Mouse (Mus musculus) spleen, postnatal 10 days (tissue): Measurements from ENCODE around the gene Arhgef38.

Experiments
- DNase-seq, 2 experiments: peaks; one replicate each; pipeline ENCODE4 v3.0.0; 2021 to 2022; ENCODE audit warnings: low spot score in 2 of 2

Arhgef38 gene

DNA sequence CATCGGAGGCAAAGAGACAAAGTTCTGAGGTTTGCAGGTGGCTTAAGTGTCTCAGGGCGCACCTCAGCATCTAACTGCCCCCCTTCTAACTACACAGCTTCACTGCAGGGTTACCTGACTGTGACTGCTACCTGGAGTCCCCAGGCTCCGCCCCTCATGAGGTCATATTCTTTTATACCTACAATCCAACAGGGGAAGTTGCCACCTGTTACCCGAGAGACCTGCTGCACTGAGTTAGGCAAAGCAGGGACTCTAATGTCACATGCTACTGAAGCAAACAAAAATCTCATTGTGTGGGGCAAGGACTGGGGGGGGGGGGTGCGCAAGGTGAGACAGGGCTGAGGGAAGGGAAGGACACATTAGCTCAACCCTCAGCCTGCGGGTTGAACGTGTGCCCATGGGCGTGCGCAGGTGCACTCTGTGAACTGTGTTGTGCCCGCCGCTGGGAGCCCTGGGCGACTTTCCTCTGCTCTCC, at the start of gene Arhgef38:
Gene Arhgef38 (minus strand): TSS at position 129 of the 475 bp plus-strand sequence.
- no peak for DNase-seq

DNA sequence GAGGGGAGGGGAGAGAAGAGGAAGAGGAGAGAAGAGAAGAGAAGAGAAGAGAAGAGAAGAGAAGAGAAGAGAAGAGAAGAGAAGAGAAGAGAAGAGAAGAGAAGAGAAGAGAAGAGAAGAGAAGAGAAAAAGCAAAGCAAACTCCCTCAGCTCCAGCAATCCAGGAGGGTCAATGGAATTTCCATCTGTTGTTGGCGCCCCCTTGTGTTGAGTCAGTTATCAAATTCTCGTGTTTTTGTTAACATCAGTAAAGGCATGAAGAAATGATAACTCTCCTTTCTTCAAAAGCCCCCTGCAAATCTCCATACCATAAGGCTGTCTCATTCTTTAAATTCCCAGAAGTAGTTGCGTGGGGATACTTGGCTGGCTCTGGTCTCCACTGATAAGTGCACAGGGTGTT, 37.1 kb upstream of the Arhgef38 start:
- DNase-seq, result peak; percentile 26 to 71

DNA sequence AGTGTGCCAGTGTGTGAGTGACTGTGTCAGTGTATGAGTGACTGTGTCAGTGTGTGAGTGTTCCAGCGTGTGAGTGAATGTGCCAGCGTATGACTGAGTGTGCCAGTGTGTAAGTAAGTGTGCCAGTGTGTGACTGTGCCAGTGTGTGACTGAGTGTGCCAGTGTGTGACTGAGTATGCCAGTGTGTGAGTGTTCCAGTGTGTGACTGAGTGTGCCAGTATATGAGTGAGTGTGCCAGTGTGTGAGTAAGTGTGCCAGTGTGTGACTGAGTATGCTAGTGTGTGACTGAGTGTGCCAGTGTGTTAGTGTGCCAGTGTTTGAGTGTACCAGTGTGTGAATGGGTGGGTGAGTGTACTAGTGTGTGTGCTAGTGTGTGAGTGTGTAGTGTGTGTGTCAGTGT, 24.1 kb upstream of the Arhgef38 start:
- DNase-seq, result no peak

DNA sequence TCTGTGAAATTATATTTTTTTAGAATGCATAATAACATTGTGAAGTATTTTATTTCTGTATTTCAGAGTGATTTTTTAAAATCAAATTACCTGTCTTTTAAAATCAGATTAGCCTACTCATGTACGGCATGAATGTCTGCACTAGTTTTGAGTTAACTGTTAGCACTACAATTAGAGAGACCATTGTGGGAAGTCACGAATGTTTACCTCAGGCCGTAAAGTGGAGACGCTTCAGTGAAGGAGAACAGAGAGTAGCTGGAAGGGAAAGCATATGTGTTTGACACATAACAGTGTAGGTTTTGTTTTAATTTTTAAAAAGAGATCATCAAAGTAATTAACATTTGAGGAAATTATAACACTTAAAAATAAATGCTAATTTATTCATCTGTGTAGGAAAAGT, 21.1 kb upstream of the Arhgef38 start:
- no peak for DNase-seq

DNA sequence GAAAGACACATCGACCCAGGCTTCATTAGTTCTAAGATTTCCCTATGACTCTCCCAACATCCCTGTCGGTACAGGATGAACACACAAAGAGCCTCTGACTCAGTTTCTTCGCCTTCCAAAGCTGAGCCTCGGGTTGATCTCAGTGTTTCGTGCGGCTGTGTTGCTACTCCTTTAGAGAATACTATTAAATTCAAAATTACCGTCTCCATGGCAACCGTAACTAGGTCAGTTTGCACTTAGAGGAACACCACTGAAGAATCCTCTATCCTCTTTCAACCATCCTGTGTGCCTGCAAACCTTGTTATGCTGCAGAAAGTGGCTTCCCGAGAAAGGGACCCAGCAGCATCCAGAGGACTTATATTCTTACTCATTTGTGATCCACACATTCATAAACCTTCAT, 9.3 kb upstream of the Arhgef38 start:
- DNase-seq, result no peak

DNA sequence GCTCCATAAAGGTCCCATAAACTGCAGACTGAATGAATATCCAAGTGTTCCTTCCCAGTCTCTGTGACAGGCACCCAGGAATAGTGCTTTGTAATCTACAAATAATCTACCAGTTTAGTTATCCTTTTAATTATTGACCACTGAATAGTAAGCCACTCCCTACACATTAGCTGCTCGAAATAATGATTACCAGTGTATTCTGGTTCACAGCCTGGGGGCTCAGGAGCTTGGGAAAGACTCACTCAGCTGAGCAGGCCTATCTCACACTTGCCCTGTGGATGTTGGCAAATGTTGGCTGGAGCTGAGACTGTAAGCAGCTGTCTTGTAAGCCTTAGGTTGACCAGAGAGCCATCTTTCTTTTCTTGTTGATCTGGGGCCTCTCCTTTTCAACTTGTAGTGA, 7.2 kb upstream of the Arhgef38 start:
- DNase-seq, result no peak

DNA sequence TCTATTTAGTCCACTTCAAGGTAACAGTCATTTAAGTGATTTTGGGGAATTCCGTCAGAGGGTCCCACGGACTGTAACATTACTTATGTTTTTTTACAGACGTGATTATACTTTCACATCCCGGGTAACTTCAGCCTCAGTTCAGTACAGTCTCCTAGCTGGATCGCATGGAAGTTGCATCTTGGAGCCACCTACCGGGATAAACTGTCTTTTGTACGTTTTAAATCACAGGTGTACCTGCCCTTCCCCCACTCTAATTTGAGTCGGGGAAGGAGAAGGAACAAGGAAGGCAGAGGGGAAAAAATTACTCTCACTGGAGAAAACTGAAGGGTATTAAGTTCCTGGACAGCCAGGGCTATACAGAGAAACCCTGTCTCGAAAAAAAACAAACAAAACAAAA, 756 bp downstream of the Arhgef38 start:
- DNase-seq, result no peak

DNA sequence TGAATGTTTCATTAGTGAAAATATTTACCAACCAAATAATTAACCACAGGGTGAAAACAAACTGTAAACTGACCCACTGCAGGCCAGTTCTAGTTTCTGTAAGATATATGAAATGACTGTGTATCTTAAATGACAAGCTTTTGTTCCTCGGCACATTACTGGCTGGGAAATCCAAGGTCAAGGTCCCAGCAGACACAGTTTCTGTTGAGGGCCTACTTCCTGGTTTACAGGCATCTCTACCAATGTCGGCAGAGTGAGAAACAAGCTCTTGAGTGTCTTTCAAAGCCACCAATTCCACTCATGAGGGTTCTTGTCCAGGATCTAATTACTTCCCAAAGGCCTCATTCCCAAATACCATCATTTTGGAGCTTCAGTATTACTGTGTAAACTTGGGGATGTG, 4.3 kb downstream of the Arhgef38 start:
- DNase-seq, result no peak

DNA sequence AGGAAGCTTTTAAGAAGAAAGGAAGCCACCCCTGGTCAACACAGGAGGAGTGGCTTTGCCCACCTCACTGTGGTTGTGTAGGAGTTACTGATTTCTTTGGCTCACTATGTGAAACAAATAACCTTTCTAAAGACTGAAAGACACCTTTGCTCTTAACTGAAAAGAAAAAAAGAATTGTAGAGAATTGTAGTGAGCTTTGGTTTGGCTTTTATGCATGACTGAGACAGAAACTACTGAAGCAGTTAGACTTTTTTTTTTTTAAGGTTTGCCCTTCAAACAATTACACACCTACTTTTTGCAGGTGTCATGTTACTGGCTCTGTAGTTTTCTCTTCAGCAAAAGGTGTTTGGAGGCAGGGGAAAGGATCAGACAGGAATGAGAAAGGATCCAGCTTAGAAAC, 5.2 kb downstream of the Arhgef38 start:
- no peak for DNase-seq

DNA sequence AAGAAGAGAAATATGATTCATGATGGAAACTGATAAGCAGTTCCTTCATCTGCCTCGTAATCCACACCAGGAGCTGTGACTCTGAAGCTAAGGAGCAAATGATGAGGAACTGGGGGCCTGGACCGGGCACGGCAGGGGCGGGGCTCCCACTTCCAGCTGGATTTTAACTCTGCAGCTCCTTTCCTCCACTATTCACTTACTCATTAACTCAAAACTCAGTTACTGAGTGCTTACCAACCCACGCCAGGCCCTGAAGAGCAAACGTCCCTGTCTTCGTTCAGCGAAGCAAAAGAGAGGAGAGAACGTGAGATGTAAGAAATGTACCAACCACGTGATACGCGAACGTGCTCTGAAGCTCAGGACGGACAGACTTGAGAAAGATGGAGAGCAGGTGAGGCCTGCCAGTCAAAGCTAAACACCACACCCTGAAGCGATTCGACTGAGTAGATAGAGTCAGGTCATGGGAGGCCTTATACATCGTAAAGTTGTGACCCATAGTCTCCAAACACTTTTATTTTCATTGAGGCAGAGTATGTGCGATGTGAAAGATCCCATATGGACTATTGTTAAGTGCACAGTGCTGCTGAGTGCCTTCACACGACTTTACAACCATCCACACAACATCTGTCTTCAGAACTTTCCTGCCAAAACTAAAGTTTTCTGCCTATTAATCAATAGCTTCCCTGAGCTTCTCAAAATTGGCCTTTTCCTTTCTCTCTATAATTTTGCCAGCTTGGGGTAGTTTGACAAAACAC, 7.3 kb downstream of the Arhgef38 start:
- DNase-seq, result no peak

DNA sequence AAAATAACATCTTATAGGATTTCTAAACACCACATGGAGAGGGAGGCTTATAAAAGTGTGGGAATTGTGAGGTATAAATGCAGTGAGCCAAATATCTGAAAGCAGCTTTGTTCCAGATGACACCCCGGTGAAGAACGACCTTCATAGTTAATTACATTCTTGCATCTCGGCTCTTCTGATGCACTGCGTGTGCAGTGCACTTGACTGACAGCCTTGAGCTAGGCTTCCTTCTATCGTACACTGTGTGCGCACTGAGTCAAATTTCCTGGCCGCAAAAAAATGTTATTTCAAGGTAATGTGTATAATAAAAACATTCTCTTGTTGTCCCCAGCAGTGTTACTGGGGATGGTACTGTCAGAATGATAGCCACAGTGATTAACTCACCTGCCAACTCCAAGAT, 16.2 kb downstream of the Arhgef38 start:
- no peak for DNase-seq

DNA sequence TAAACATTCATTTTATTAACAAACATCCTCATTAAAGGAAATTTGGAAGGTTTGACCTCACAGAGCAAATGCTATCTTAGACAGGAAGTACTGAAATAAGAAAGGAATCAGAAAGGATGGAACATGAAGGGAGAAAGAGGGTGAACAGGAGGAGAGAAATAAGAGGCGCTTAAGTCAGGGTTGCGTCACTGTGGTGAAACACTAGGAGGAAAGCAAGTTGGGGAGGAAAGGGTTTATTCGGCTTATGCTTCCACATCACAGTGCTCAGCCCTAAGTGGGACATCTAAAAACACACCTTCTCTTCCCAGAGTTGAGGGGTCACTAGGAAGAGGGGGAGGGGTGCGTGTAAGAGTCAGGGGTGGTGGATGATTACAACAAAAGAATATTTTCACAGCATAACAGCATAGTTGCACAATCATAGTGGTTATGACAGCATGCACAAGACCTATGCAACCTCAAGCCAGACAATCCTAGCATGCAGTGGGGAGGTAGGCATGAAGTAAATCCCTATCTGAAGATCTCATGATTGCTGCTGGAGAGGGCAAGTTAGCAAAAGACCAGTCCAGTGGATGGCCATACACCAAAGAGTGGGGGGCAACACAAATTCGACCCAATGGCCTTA, 19.4 kb downstream of the Arhgef38 start:
- no peak for DNase-seq

DNA sequence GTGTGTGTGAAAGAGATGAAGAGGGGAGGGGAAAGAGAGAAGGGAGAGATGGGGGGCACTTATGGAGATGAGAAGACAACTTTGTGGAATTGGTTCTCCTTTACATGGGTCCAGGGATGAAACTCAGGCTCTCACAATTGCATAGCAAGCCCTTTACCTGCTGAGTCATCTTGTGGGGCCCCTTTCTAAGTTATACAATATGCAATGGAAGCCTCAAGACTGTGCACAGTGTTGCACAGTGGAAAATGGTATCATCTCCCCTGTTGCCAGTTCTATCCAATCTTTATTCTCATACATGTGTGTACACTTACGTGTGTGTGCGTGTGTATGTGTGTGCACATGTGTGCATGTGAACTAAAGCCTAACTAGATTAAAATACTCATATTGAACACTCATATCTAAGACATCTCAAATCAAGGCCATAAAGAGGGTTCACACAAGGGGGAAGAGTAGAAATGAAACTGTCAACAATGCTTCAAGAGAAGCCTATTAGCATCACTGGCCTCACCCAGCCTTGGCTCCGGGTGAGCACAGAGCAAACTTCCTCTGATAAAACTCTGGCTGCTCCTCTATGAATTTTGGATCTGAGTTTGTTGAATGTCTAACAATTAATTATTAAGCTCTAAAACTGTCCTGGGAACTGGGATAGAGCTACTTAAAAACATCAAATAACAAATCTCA, 21.2 kb downstream of the Arhgef38 start:
- DNase-seq, result no peak

DNA sequence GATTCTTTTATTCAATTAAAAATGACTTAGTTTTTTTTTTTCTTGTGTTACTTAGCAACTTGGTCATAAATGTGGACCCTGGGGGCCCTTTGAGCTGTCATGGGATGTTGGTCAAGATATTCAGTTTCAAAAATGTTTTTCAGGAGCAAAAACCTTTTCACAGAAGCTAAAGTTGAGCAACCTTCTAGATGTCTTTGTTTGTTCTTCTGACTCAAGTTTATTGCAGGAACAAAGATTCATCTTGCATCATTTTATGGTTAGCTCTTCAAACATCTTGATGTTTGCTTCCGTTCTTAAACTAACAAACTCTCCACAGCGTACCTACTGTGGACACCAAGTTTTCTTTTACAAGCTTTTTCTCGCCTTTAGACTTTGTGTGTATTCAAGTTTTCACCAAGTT, 23.4 kb downstream of the Arhgef38 start:
- no peak for DNase-seq

DNA sequence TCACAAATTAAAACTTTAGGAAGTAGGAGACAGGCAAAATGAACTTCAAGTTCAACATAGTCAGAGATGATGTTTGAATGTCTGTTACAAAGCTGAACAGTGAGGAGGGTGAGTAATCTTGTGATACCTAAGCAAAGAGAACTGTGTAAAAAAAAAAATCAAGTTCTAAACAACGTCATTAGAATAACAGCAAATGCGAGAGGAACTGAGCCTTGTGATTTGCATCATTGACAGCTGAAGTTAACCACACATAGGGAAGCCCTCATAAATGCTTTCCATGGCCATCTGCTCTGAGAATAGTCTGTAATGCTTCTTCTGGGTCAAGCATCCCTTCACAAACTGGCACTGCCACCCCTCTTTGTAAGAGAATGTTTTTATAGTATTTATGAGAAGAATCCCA, 31.0 kb downstream of the Arhgef38 start:
- no peak for DNase-seq

DNA sequence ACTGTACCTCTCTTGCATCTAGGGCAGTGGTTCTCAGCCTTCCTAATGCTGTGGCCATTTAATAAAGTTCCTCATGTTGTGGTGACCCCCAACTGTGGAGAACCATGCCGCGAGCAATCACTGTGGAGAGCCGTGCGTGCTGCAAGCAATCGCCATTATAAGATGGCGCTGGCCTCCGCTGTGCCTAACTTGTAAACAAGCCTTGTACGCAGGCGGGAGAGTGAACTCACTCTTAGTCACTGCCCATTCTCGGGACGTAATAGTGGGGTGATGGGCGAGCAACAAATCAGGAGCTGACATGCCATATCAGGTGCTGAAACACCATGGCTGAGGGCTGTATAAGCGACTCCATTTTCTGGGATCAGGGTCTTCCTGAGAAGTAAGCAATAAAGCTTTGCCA, 32.6 kb downstream of the Arhgef38 start:
- DNase-seq, result no peak

DNA sequence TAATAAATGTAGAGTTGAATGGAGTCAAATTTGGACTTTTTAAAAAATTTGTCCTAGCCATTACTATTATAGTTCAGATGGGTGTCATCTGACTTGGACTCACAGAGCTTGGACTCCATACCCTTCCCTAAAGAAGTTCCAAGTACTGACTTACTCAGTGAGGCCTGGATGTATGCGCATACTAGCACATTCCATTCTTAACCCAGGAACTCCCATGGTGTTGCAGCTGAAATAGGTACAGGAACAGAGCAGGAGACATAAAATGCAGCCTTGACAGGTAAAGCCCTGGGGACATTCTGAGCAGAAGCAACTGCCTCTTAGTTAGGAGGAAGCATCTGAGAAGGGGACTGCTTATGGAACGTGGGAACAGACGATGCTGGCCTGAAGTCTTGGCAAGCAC, 45.8 kb downstream of the Arhgef38 start:
- no peak for DNase-seq

DNA sequence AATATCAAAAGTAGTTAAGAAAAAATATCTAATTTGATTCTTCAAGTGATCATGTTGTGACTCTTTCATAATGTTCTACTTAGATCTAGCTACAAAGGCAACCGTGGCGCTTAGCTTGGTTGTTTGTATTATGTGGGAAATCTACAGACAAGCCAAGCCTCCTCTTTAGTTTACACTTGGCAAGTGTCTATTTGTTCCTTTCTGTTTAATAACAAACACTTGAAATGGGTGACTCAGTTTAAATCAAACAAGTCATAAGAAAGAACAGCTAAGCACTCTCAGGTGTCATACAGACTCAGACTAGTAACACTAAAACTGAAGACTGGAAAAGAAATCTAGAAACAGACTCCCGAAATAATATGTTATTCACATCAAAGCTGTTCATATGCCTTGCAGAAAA, 47.2 kb downstream of the Arhgef38 start:
- no peak for DNase-seq

DNA sequence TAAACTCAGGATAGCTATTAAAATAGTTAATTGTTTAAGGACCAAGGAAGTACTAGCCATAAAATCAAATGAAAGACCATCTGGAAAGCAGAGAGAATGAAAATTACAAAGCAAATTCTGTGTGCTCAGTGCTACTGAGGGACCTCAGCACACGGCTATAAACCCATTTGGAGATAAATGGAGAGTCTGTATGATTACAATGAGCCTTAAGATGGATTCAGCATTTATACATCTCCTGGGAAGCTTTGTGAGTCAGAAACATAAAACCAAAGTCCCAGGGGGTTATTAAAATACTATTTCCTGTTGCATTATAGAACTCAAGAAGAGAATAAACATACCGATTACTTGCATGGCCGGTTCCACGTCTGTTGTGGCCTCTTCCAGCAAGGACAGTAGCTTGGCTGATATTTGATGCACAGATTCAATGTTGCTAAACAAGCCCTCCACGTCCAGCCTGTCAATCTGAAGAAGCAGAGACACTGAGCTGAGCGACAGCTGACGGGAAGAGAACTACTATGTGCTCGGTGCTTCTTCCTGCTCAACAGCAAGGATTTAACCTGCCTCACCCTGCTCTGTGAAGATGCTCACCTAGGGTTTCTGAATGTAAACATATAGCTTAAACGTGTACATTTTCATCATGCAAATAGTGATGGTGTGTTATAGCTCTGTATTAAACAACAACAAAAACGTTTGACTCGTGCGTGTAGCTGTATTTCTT, 58.6 kb downstream of the Arhgef38 start:
- no peak for DNase-seq

DNA sequence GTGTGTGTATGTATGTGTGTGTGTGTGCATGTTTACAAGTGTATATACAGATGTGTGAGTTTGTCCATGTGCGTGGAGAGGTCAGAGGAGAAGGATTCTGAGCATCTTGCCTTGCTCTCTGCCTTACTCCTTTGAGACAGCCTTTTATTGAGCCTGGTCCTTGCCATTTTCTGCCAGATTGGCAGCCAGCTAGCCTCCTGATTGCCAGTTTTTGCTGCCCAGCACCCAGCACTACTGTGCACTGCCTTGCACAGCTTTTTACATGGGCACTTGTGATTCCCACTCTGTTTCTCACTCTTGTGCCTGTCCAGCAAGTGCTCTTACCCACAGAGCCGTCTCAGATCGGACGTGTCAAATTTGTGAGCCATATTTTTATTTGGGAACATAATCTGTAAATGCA, 62.5 kb downstream of the Arhgef38 start:
- DNase-seq, result no peak

DNA sequence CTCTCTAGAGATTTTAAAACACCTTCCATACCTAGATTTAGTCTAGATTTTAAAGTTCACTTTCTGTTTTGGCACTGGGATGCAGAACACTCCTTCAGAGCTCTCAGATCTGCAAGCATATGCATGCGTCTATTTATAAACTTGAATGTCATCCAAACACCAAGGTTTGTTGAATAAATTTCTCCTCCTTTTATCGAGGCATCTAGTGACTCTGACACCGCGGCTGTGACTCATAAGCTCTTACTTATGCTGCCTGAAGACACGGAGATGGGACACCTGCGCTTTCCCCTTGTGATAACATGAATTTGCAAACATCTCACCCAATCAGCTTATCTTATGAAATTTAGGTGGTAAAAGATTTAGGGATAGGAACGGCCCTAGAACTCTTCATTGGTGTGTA, 65.0 kb downstream of the Arhgef38 start:
- no peak for DNase-seq

DNA sequence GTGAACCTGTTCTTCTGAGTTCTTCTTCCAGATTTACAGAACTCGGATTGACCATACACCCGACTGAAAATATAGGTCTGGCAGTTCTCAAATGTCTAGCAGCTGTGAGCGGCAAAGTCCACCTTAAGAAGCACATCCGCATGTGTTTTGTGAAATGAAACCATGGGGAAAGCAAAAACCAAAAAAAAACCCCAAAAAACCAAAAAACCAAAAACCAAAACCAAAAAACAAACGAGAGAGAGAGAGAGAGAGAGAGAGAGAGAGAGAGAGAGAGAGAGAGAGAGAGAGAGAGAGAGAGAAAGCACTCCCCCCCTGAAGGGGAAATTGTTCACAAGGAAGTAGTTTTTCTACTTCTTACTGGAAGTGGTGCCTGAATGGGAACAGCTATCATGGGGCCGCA, 67.2 kb downstream of the Arhgef38 start:
- DNase-seq, result no peak
